Mouse (Mus musculus) bone marrow macrophage, adult 2 months (primary cell): ENCODE results near the gene Scn10a.

Experiments
- CTCF ChIP-seq: IDR thresholded peaks from 2 replicates; pipeline ENCODE4 v1.5.1; 2012; ENCODE audit warnings: low read depth, mild to moderate bottlenecking, low read length, moderate library complexity
- POLR2A ChIP-seq: IDR thresholded peaks from 2 replicates; pipeline ENCODE4 v1.6.1; 2012; ENCODE audit warnings: mild to moderate bottlenecking, low read depth, low read length, borderline replicate concordance

GRCm38 (mm10) chr9:119728412-119729097 is 9.4 kb upstream of the Scn10a start:
- no peak for TF ChIP-seq CTCF
- no peak for TF ChIP-seq POLR2A
